Mouse (Mus musculus): ENCODE measurements around the gene Cpa3. TPM values are rescaled to one million over a fixed set of nuclear protein-coding genes. Genes with fewer than 3 reads are reported as not detected.

Cpa3 gene
- total RNA-seq (2014; fragmentation: Nextera tagmentation) (74.5 and 86.9 TPM in 2 replicates), total RNA-seq (2017) (89.5 and 112 TPM in 2 replicates)

- no peak for ATAC-seq (replicated peaks; ENCODE audit: poor library complexity, severe bottlenecking)
Observed at GRCm38 (mm10) chr3:20242050-20242449, at the start of gene Cpa3. Cpa3 (minus strand) TSS chr3:20242181.

- no peak for ATAC-seq (replicated peaks; ENCODE audit: poor library complexity, severe bottlenecking)
Observed at GRCm38 (mm10) chr3:20291370-20291769, 49.4 kb upstream of the Cpa3 start.

GRCm38 (mm10) chr3:20288761-20289160 lies 46.8 kb upstream of the Cpa3 start:
- no peak for ATAC-seq (replicated peaks; ENCODE audit: poor library complexity, severe bottlenecking)

GRCm38 (mm10) chr3:20281796-20282195 lies 39.8 kb upstream of the Cpa3 start:
- no peak for ATAC-seq (replicated peaks; ENCODE audit: poor library complexity, severe bottlenecking)

GRCm38 (mm10) chr3:20275633-20276032 lies 33.7 kb upstream of the Cpa3 start, which contains the start of gene Cpb1:
Cpb1 (minus strand) TSS chr3:20275733.
- ATAC-seq (replicated peaks; ENCODE audit: poor library complexity, severe bottlenecking): no peak

GRCm38 (mm10) chr3:20254566-20255479 lies 12.8 kb upstream of the Cpa3 start:
- ATAC-seq (replicated peaks; ENCODE audit: poor library complexity, severe bottlenecking): peak; percentile 63

- peak; percentile 60 for ATAC-seq (replicated peaks; ENCODE audit: poor library complexity, severe bottlenecking)
Observed at GRCm38 (mm10) chr3:20243913-20244312, 1.9 kb upstream of the Cpa3 start.

- ATAC-seq (replicated peaks; ENCODE audit: poor library complexity, severe bottlenecking): peak; percentile 86
Observed at GRCm38 (mm10) chr3:20239741-20240140, 2.2 kb downstream of the Cpa3 start.

- ATAC-seq (replicated peaks; ENCODE audit: poor library complexity, severe bottlenecking): no peak
Observed at GRCm38 (mm10) chr3:20236965-20237364, 5.0 kb downstream of the Cpa3 start.

- peak; percentile 46; the same call in 1 of the 2 replicates for ATAC-seq (replicated peaks; ENCODE audit: poor library complexity, severe bottlenecking)
Observed at GRCm38 (mm10) chr3:20229027-20229426, 13.0 kb downstream of the Cpa3 start.

GRCm38 (mm10) chr3:20225429-20225828 lies 16.6 kb downstream of the Cpa3 start:
- no peak for ATAC-seq (replicated peaks; ENCODE audit: poor library complexity, severe bottlenecking)

GRCm38 (mm10) chr3:20222926-20223698 lies 18.9 kb downstream of the Cpa3 start:
- peak; percentile 52 for ATAC-seq (replicated peaks; ENCODE audit: poor library complexity, severe bottlenecking)

- no peak for ATAC-seq (replicated peaks; ENCODE audit: poor library complexity, severe bottlenecking)
Observed at GRCm38 (mm10) chr3:20222136-20222535, 19.8 kb downstream of the Cpa3 start.

- peak; percentile 82 for ATAC-seq (replicated peaks; ENCODE audit: poor library complexity, severe bottlenecking)
Observed at GRCm38 (mm10) chr3:20198869-20199268, 43.1 kb downstream of the Cpa3 start.

GRCm38 (mm10) chr3:20197878-20198277 lies 44.1 kb downstream of the Cpa3 start:
- peak; percentile 82 for ATAC-seq (replicated peaks; ENCODE audit: poor library complexity, severe bottlenecking)

- no peak for ATAC-seq (replicated peaks; ENCODE audit: poor library complexity, severe bottlenecking)
Observed at GRCm38 (mm10) chr3:20188976-20189675, 52.9 kb downstream of the Cpa3 start.

GRCm38 (mm10) chr3:20172394-20172793 lies 69.6 kb downstream of the Cpa3 start:
- no peak for ATAC-seq (replicated peaks; ENCODE audit: poor library complexity, severe bottlenecking)

- ATAC-seq (replicated peaks; ENCODE audit: poor library complexity, severe bottlenecking): no peak
Observed at GRCm38 (mm10) chr3:20167487-20167886, 74.5 kb downstream of the Cpa3 start.

All from granulocyte monocyte progenitor cell, adult 5-6 weeks (primary cell).